Mouse (Mus musculus): ENCODE data around the gene Rab40c. TPM values are rescaled to one million over a fixed set of nuclear protein-coding genes. Genes with fewer than 3 reads are reported as not detected.

Gene Rab40c
- total and polyA plus RNA-seq, 2 experiments: 6.1 to 24.1 TPM

- no peaks in the 10 kb centered on the region for H3K36me3 ChIP-seq (ENCODE audit: control insufficient read depth, insufficient read depth, low read length)
- no peak overlapping the region for H3K9ac ChIP-seq (ENCODE audit: low read depth, low read length)
- no peaks in the 10 kb centered on the region for H3K4me1 ChIP-seq (ENCODE audit: control insufficient read depth, insufficient read depth, low read length)
- 73% methylated on average over 3 of the region's 3 CpGs for WGBS
- H3K27ac ChIP-seq (replicated peaks; ENCODE audit: insufficient read depth, low read depth, low read length): no peak overlapping the region
- H3K79me2 ChIP-seq (ENCODE audit: control insufficient read depth, insufficient read depth, low read length): no peaks in the 10 kb centered on the region
- DNase-seq (ENCODE audit: extremely low read depth, low read depth, low spot score): no peak
- peaks cover 5% of the 10 kb centered on the region; the same call in 1 of the 2 replicates for H3K27me3 ChIP-seq (ENCODE audit: control insufficient read depth, insufficient read depth, low read length)
- TF ChIP-seq CTCF (IDR thresholded peaks at IDR 0.05; ENCODE audit: low read depth, low read length): no peak
- no peak for TF ChIP-seq POLR2A (IDR thresholded peaks at IDR 0.05; ENCODE audit: extremely low read depth, insufficient read depth, low read length)
- H3K4me3 ChIP-seq (ENCODE audit: insufficient read depth, low read depth, low read length): no peak overlapping the region
Observed at GRCm38 (mm10) chr17:25955736-25956135, 36.2 kb upstream of the Rab40c start.

- DNase-seq (ENCODE audit: extremely low read depth, low read depth, low spot score): no peak
- H3K36me3 ChIP-seq (ENCODE audit: control insufficient read depth, insufficient read depth, low read length): no peaks in the 10 kb centered on the region
- TF ChIP-seq POLR2A (IDR thresholded peaks at IDR 0.05; ENCODE audit: extremely low read depth, insufficient read depth, low read length): no peak
- no peak for TF ChIP-seq CTCF (IDR thresholded peaks at IDR 0.05; ENCODE audit: low read depth, low read length)
- H3K27ac ChIP-seq (replicated peaks; ENCODE audit: insufficient read depth, low read depth, low read length): no peak overlapping the region
- H3K79me2 ChIP-seq (ENCODE audit: control insufficient read depth, insufficient read depth, low read length): no peaks in the 10 kb centered on the region
- H3K9ac ChIP-seq (ENCODE audit: low read depth, low read length): no peak overlapping the region
- 88% methylated on average over 1 of the region's 2 CpGs for WGBS
- no peak overlapping the region for H3K4me3 ChIP-seq (ENCODE audit: insufficient read depth, low read depth, low read length)
- H3K27me3 ChIP-seq (ENCODE audit: control insufficient read depth, insufficient read depth, low read length): peaks cover 5% of the 10 kb centered on the region; the same call in 1 of the 2 replicates
- H3K4me1 ChIP-seq (ENCODE audit: control insufficient read depth, insufficient read depth, low read length): no peaks in the 10 kb centered on the region
Observed at GRCm38 (mm10) chr17:25954671-25955070, 35.1 kb upstream of the Rab40c start.

- Histone ChIP-seq H3K4me3 (ENCODE audit: insufficient read depth, low read depth, low read length) (no peak overlapping the region), H3K79me2 (ENCODE audit: control insufficient read depth, insufficient read depth, low read length) (no peaks in the 10 kb centered on the region), H3K36me3 (ENCODE audit: control insufficient read depth, insufficient read depth, low read length) (no peaks in the 10 kb centered on the region), H3K4me1 (ENCODE audit: control insufficient read depth, insufficient read depth, low read length) (no peaks in the 10 kb centered on the region), H3K9ac (ENCODE audit: low read depth, low read length) (no peak overlapping the region), H3K27me3 (ENCODE audit: control insufficient read depth, insufficient read depth, low read length) (peaks cover 5% of the 10 kb centered on the region; the same call in 1 of the 2 replicates), H3K27ac (replicated peaks; ENCODE audit: insufficient read depth, low read depth, low read length) (no peak overlapping the region)
- no peak for TF ChIP-seq CTCF (IDR thresholded peaks at IDR 0.05; ENCODE audit: low read depth, low read length)
- no peak for TF ChIP-seq POLR2A (IDR thresholded peaks at IDR 0.05; ENCODE audit: extremely low read depth, insufficient read depth, low read length)
- 85% methylated on average over 5 of the region's 5 CpGs for WGBS
- DNase-seq (ENCODE audit: extremely low read depth, low read depth, low spot score): no peak
Observed at GRCm38 (mm10) chr17:25953161-25953560, 33.6 kb upstream of the Rab40c start.

GRCm38 (mm10) chr17:25951803-25952623 lies 32.5 kb upstream of the Rab40c start, which contains the start of gene A930017K11Rik:
Gene A930017K11Rik, minus strand, starts transcription at chr17:25952565.
- no peaks in the 10 kb centered on the region for H3K79me2 ChIP-seq (ENCODE audit: control insufficient read depth, insufficient read depth, low read length)
- peaks cover 5% of the 10 kb centered on the region; the same call in 1 of the 2 replicates for H3K27me3 ChIP-seq (ENCODE audit: control insufficient read depth, insufficient read depth, low read length)
- 7% methylated on average over 58 of the region's 58 CpGs for WGBS
- DNase-seq (ENCODE audit: extremely low read depth, low read depth, low spot score): no peak
- H3K27ac ChIP-seq (replicated peaks; ENCODE audit: insufficient read depth, low read depth, low read length): no peak within 1 kb of the TSS
- no peak within 1 kb of the TSS for H3K9ac ChIP-seq (ENCODE audit: low read depth, low read length)
- H3K36me3 ChIP-seq (ENCODE audit: control insufficient read depth, insufficient read depth, low read length): no peaks in the 10 kb centered on the region
- peak within 1 kb of the TSS; percentile 0; the same call in 1 of the 2 replicates for H3K4me3 ChIP-seq (ENCODE audit: insufficient read depth, low read depth, low read length)
- no peaks in the 10 kb centered on the region for H3K4me1 ChIP-seq (ENCODE audit: control insufficient read depth, insufficient read depth, low read length)
- no peak for TF ChIP-seq POLR2A (IDR thresholded peaks at IDR 0.05; ENCODE audit: extremely low read depth, insufficient read depth, low read length)

- Histone ChIP-seq H3K36me3 (ENCODE audit: control insufficient read depth, insufficient read depth, low read length) (no peaks in the 10 kb centered on the region), H3K27ac (replicated peaks; ENCODE audit: insufficient read depth, low read depth, low read length) (no peak overlapping the region), H3K4me3 (ENCODE audit: insufficient read depth, low read depth, low read length) (peak overlapping the region; percentile 0; the same call in 1 of the 2 replicates), H3K79me2 (ENCODE audit: control insufficient read depth, insufficient read depth, low read length) (no peaks in the 10 kb centered on the region), H3K27me3 (ENCODE audit: control insufficient read depth, insufficient read depth, low read length) (peaks cover 5% of the 10 kb centered on the region; the same call in 1 of the 2 replicates), H3K4me1 (ENCODE audit: control insufficient read depth, insufficient read depth, low read length) (no peaks in the 10 kb centered on the region), H3K9ac (ENCODE audit: low read depth, low read length) (no peak overlapping the region)
- 2% methylated on average over 33 of the region's 33 CpGs for WGBS
- no peak for TF ChIP-seq CTCF (IDR thresholded peaks at IDR 0.05; ENCODE audit: low read depth, low read length)
- no peak for TF ChIP-seq POLR2A (IDR thresholded peaks at IDR 0.05; ENCODE audit: extremely low read depth, insufficient read depth, low read length)
- no peak for DNase-seq (ENCODE audit: extremely low read depth, low read depth, low spot score)
Observed at GRCm38 (mm10) chr17:25951225-25951802, 31.8 kb upstream of the Rab40c start.

Measured in liver, adult 2 months (tissue).